Mouse (Mus musculus): ENCODE measurements around the gene Gm12830. TPM values are rescaled to one million over a fixed set of nuclear protein-coding genes. Genes with fewer than 3 reads are reported as not detected.

The Gm12830 gene
- polyA plus RNA-seq, 1 experiment from 2014 or later: not detected

GRCm38 (mm10) chr4:114782851-114783250, 38.7 kb upstream of the Gm12830 start:
- Histone ChIP-seq H3K4me1 (ENCODE audit: insufficient read depth) (peaks cover 11% of the 10 kb centered on the region), H3K4me2 (no peak overlapping the region), H3K27ac (ENCODE audit: low read depth) (no peak overlapping the region), H3K36me3 (ENCODE audit: insufficient read depth) (no peaks in the 10 kb centered on the region), H3K4me3 (ENCODE audit: low read depth, low read length) (no peak overlapping the region), H3K9me3 (ENCODE audit: low read depth, low read length) (no peaks in the 10 kb centered on the region), H3K9ac (no peak overlapping the region), H3K27me3 (ENCODE audit: insufficient read depth, low read length) (no peaks in the 10 kb centered on the region)
- 62% methylated on average over 7 of the region's 7 CpGs for WGBS
- no peak for ATAC-seq (ENCODE audit: insufficient read depth)
- no peak for DNase-seq
- no peak for TF ChIP-seq CTCF (IDR thresholded peaks at IDR 0.05; ENCODE audit: low read depth)

- Histone ChIP-seq H3K4me2 (no peak overlapping the region), H3K9ac (no peak overlapping the region), H3K9me3 (ENCODE audit: low read depth, low read length) (no peaks in the 10 kb centered on the region), H3K4me3 (ENCODE audit: low read depth, low read length) (no peak overlapping the region), H3K36me3 (ENCODE audit: insufficient read depth) (no peaks in the 10 kb centered on the region), H3K27me3 (ENCODE audit: insufficient read depth, low read length) (no peaks in the 10 kb centered on the region), H3K27ac (ENCODE audit: low read depth) (no peak overlapping the region), H3K4me1 (ENCODE audit: insufficient read depth) (peaks cover 6% of the 10 kb centered on the region)
- WGBS: 79% methylated on average over 2 of the region's 2 CpGs
- ATAC-seq (ENCODE audit: insufficient read depth) (no peak), DNase-seq (no peak)
- peak; percentile 3; the same call in 1 of the 2 replicates for TF ChIP-seq CTCF (IDR thresholded peaks at IDR 0.05; ENCODE audit: low read depth)
Observed at GRCm38 (mm10) chr4:114784735-114785134, 36.8 kb upstream of the Gm12830 start.

- no peak overlapping the region for H3K9ac ChIP-seq
- no peak for ATAC-seq (ENCODE audit: insufficient read depth)
- H3K27ac ChIP-seq (ENCODE audit: low read depth): no peak overlapping the region
- H3K36me3 ChIP-seq (ENCODE audit: insufficient read depth): no peaks in the 10 kb centered on the region
- no peaks in the 10 kb centered on the region for H3K27me3 ChIP-seq (ENCODE audit: insufficient read depth, low read length)
- no peaks in the 10 kb centered on the region for H3K4me1 ChIP-seq (ENCODE audit: insufficient read depth)
- WGBS: 39% methylated on average over 4 of the region's 4 CpGs
- no peak for TF ChIP-seq CTCF (IDR thresholded peaks at IDR 0.05; ENCODE audit: low read depth)
- no peaks in the 10 kb centered on the region for H3K9me3 ChIP-seq (ENCODE audit: low read depth, low read length)
- H3K4me2 ChIP-seq: no peak overlapping the region
- no peak for DNase-seq
- H3K4me3 ChIP-seq (ENCODE audit: low read depth, low read length): no peak overlapping the region
Observed at GRCm38 (mm10) chr4:114788856-114789255, 32.7 kb upstream of the Gm12830 start.

GRCm38 (mm10) chr4:114791650-114792049, 29.9 kb upstream of the Gm12830 start:
- TF ChIP-seq CTCF (IDR thresholded peaks at IDR 0.05; ENCODE audit: low read depth): no peak
- Histone ChIP-seq H3K9me3 (ENCODE audit: low read depth, low read length) (no peaks in the 10 kb centered on the region), H3K4me3 (ENCODE audit: low read depth, low read length) (no peak overlapping the region), H3K4me1 (ENCODE audit: insufficient read depth) (no peaks in the 10 kb centered on the region), H3K36me3 (ENCODE audit: insufficient read depth) (no peaks in the 10 kb centered on the region), H3K27ac (ENCODE audit: low read depth) (no peak overlapping the region), H3K4me2 (no peak overlapping the region), H3K9ac (no peak overlapping the region), H3K27me3 (ENCODE audit: insufficient read depth, low read length) (no peaks in the 10 kb centered on the region)
- 33% methylated on average over 9 of the region's 9 CpGs for WGBS
- ATAC-seq (ENCODE audit: insufficient read depth): peak; percentile 63
- DNase-seq: peak; percentile 42

DNA sequence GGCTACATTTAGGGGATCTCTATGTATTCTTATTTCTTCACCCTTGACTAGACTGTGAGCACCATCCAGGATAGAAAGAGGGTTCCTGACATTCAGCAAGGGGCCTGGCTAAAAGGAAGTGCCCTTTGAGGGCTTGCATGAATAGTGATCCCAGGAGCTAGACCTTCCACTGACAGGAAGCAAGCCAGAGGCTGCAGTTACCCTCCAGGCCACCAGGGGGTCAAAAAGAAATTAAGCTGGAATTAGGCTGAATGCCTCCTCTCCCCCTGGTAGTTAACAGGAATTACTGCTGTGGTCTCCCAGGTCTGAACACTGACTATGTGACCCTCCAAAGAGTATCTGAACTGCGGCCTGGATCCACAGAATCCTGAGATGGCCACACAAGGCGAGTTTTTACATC, 27.7 kb upstream of the Gm12830 start:
- Histone ChIP-seq H3K9me3 (ENCODE audit: low read depth, low read length) (no peaks in the 10 kb centered on the region), H3K27me3 (ENCODE audit: insufficient read depth, low read length) (no peaks in the 10 kb centered on the region), H3K36me3 (ENCODE audit: insufficient read depth) (no peaks in the 10 kb centered on the region), H3K27ac (ENCODE audit: low read depth) (no peak overlapping the region), H3K4me1 (ENCODE audit: insufficient read depth) (no peaks in the 10 kb centered on the region), H3K4me2 (no peak overlapping the region), H3K4me3 (ENCODE audit: low read depth, low read length) (no peak overlapping the region), H3K9ac (no peak overlapping the region)
- ATAC-seq (ENCODE audit: insufficient read depth): no peak
- peak; percentile 60 for TF ChIP-seq CTCF (IDR thresholded peaks at IDR 0.05; ENCODE audit: low read depth)
- DNase-seq: peak; percentile 10
- 95% methylated on average over 2 of the region's 2 CpGs for WGBS

GRCm38 (mm10) chr4:114797254-114797914, 24.1 kb upstream of the Gm12830 start:
- H3K27me3 ChIP-seq (ENCODE audit: insufficient read depth, low read length): no peaks in the 10 kb centered on the region
- ATAC-seq (ENCODE audit: insufficient read depth) (peak; percentile 80), DNase-seq (peak; percentile 73)
- no peak for TF ChIP-seq CTCF (IDR thresholded peaks at IDR 0.05; ENCODE audit: low read depth)
- H3K27ac ChIP-seq (ENCODE audit: low read depth): no peak overlapping the region
- H3K36me3 ChIP-seq (ENCODE audit: insufficient read depth): no peaks in the 10 kb centered on the region
- 12% methylated on average over 5 of the region's 5 CpGs for WGBS
- H3K4me2 ChIP-seq: no peak overlapping the region
- H3K4me1 ChIP-seq (ENCODE audit: insufficient read depth): no peaks in the 10 kb centered on the region
- no peak overlapping the region for H3K4me3 ChIP-seq (ENCODE audit: low read depth, low read length)
- no peak overlapping the region for H3K9ac ChIP-seq
- H3K9me3 ChIP-seq (ENCODE audit: low read depth, low read length): no peaks in the 10 kb centered on the region

- no peak for ATAC-seq (ENCODE audit: insufficient read depth)
Observed at GRCm38 (mm10) chr4:114798041-114798624, 23.4 kb upstream of the Gm12830 start.

More at GRCm38 (mm10) chr4:114798041-114798624, 23.4 kb upstream of the Gm12830 start:
- H3K27ac ChIP-seq (ENCODE audit: low read depth): 0 out of 2 replicates have a peak overlapping the region, but pooled peaks have one; percentile 27
- 43% methylated on average over 7 of the region's 7 CpGs for WGBS
- peak; percentile 53 for DNase-seq
- no peaks in the 10 kb centered on the region for H3K27me3 ChIP-seq (ENCODE audit: insufficient read depth, low read length)
- H3K36me3 ChIP-seq (ENCODE audit: insufficient read depth): no peaks in the 10 kb centered on the region
- H3K4me1 ChIP-seq (ENCODE audit: insufficient read depth): no peaks in the 10 kb centered on the region
- no peak overlapping the region for H3K4me2 ChIP-seq
- no peak overlapping the region for H3K9ac ChIP-seq
- no peak overlapping the region for H3K4me3 ChIP-seq (ENCODE audit: low read depth, low read length)
- no peak for TF ChIP-seq CTCF (IDR thresholded peaks at IDR 0.05; ENCODE audit: low read depth)
- no peaks in the 10 kb centered on the region for H3K9me3 ChIP-seq (ENCODE audit: low read depth, low read length)
